Mouse (Mus musculus): Measurements from ENCODE around the gene Cfap299.

Cfap299 gene

GRCm38 (mm10) chr5:98806492-98806891, 477.4 kb downstream of the Cfap299 start:
- DNase-seq (ENCODE audit: low read depth, low spot score), result no peak

- DNase-seq (ENCODE audit: low read depth, low spot score), result no peak
These were observed 477.9 kb downstream of the Cfap299 start for GRCm38 (mm10) chr5:98807022-98807421.

- no peak for DNase-seq (ENCODE audit: low read depth, low spot score)
These were observed 478.8 kb downstream of the Cfap299 start for GRCm38 (mm10) chr5:98807953-98808352.

- DNase-seq (ENCODE audit: low read depth, low spot score), result no peak
These were observed 483.3 kb downstream of the Cfap299 start for GRCm38 (mm10) chr5:98812380-98812779.

- no peak for DNase-seq (ENCODE audit: low read depth, low spot score)
These were observed 486.2 kb downstream of the Cfap299 start for GRCm38 (mm10) chr5:98815269-98815668.

GRCm38 (mm10) chr5:98833760-98834159, 504.7 kb downstream of the Cfap299 start:
- DNase-seq (ENCODE audit: low read depth, low spot score), result no peak

GRCm38 (mm10) chr5:98834300-98834699, 505.2 kb downstream of the Cfap299 start:
- DNase-seq (ENCODE audit: low read depth, low spot score), result no peak

DNA sequence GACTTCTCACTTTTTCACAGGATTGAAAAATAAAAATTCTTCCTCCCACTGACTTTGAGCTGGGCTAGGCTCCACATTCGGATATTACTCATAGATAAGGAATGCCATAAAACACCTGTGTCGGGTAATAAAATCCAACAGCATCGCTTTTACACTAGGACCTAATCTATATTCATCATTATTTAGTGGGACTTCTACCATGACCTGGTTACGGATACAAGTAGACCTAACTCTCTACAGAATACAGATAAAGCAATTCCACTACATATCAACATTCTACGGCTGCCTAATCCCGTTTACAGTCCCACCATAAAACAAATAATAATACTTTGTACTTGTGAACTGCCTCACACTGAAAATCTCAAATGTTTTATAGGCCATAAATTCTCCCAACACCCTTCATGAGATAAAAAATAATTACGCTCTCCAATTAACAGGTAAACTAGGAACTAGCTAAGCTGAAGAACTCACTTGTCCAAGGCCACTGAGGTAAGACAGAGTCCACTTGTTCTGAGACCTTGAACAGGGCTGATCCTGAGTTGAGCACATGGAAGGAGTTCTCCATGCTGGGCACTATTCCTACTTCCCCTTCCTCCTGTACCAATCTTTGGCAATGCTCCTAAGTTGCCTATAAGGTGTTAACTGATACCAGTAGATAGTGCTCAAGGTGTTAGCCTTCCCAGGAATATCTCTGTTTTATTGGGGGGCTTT, 513.7 kb downstream of the Cfap299 start:
- DNase-seq (ENCODE audit: low read depth, low spot score), result no peak

- no peak for DNase-seq (ENCODE audit: low read depth, low spot score)
These were observed 515.6 kb downstream of the Cfap299 start for GRCm38 (mm10) chr5:98844664-98845063.
